Comparison of ENCODE assay signal across 7 mouse cellular contexts in the genomic region with DNA sequence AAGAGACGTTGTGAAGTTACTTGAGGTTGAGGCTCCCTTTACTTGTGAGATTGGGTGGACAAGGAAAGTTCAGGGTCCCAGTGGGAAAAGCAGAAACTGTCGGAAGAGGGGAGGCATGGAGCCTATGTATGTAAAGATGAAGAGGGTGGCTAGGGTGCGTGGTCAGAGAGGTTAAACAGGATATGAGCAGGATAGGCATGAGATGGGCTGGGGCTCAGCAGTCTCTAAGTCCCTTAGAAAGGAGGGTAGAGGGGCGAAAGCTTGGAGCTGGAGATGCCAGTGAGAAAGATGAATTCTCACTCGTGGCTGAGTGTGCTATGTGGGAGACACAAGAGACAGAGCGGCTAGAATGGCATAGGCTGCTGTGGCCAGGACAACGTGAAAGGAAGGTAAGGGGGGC. TPM values are rescaled to one million over a fixed set of nuclear protein-coding genes. Genes with fewer than 3 reads are reported as not detected.
A peak's percentile ranks its signal among the peaks of the same experiment; 100 is the strongest.
DNase-seq lines count a peak whose midpoint lies in the region; ATAC-seq and TF ChIP-seq lines count a peak whose summit lies in the region.

Gene B830017H08Rik (plus strand): TSS at position 301 of the 400 bp plus-strand sequence.

- no peak for TF ChIP-seq POLR2A in limb, embryonic 14.5 days (IDR thresholded peaks at IDR 0.05; ENCODE audit: borderline replicate concordance, extremely low read depth, insufficient read depth, insufficient read length)

- no peak for ATAC-seq in lung, postnatal 0 days
- no peak; the same call in 1 of the 2 replicates for ATAC-seq in forebrain, embryonic 14.5 days
- ATAC-seq in limb, embryonic 14.5 days (ENCODE audit: low FRiP score, low read depth): no peak
- no peak for ATAC-seq in stomach, embryonic 15.5 days (ENCODE audit: insufficient read depth, low FRiP score, low read depth)

- H3K9ac ChIP-seq in lung, postnatal 0 days (replicated peaks; ENCODE audit: low read depth): no peak within 1 kb of the TSS
- H3K9ac ChIP-seq in forebrain, embryonic 14.5 days (ENCODE audit: low read length): peak within 1 kb of the TSS; percentile 73
- peak within 1 kb of the TSS; percentile 71 for H3K9ac ChIP-seq in limb, embryonic 14.5 days (ENCODE audit: low read depth, low read length, severe bottlenecking)
- H3K9ac ChIP-seq in stomach, embryonic 15.5 days: peak within 1 kb of the TSS; percentile 34; the same call in 1 of the 2 replicates

- H3K27ac ChIP-seq in lung, postnatal 0 days (ENCODE audit: low read length): no peak within 1 kb of the TSS
- peak within 1 kb of the TSS; percentile 74 for H3K27ac ChIP-seq in forebrain, embryonic 14.5 days (ENCODE audit: low read depth, low read length)
- peak within 1 kb of the TSS; percentile 33; the same call in 1 of the 2 replicates for H3K27ac ChIP-seq in limb, embryonic 14.5 days (replicated peaks; ENCODE audit: low read depth, low read length)
- no peak within 1 kb of the TSS for H3K27ac ChIP-seq in stomach, embryonic 15.5 days

- peaks cover 49% of the 10 kb centered on the region for H3K27me3 ChIP-seq in lung, postnatal 0 days (replicated peaks; ENCODE audit: insufficient read depth, low read length)
- peaks cover 64% of the 10 kb centered on the region for H3K27me3 ChIP-seq in forebrain, embryonic 14.5 days (replicated peaks; ENCODE audit: control insufficient read depth, insufficient read depth, low read length)
- H3K27me3 ChIP-seq in limb, embryonic 14.5 days (ENCODE audit: control insufficient read depth, insufficient read depth, low read length): peaks cover 25% of the 10 kb centered on the region
- H3K27me3 ChIP-seq in stomach, embryonic 15.5 days (replicated peaks): peaks cover 69% of the 10 kb centered on the region

- WGBS in lung, postnatal 0 days: 29% methylated on average over 7 of the region's 7 CpGs
- 26% methylated on average over 7 of the region's 7 CpGs for WGBS in forebrain, embryonic 14.5 days
- 21% methylated on average over 7 of the region's 7 CpGs for WGBS in limb, embryonic 14.5 days
- WGBS in stomach, embryonic 15.5 days: 28% methylated on average over 7 of the region's 7 CpGs

- peak within 1 kb of the TSS; percentile 51 for H3K4me3 ChIP-seq in lung, postnatal 0 days (ENCODE audit: low read depth, low read length)
- peak within 1 kb of the TSS; percentile 50 for H3K4me3 ChIP-seq in forebrain, embryonic 14.5 days (ENCODE audit: low read depth, low read length)
- peak within 1 kb of the TSS; percentile 60 for H3K4me3 ChIP-seq in limb, embryonic 14.5 days (replicated peaks; ENCODE audit: low read length)
- H3K4me3 ChIP-seq in stomach, embryonic 15.5 days (replicated peaks): peak within 1 kb of the TSS; percentile 56

- intact Hi-C loops in left cerebral cortex, postnatal 4 days (cut with DNase I): no loop called here

- peaks cover 5% of the 10 kb centered on the region; the same call in 1 of the 2 replicates for H3K4me1 ChIP-seq in lung, postnatal 0 days (ENCODE audit: insufficient read depth, low read depth, low read length)
- H3K4me1 ChIP-seq in forebrain, embryonic 14.5 days (ENCODE audit: control insufficient read depth, insufficient read depth, low read length): no peaks in the 10 kb centered on the region; the same call in 1 of the 2 replicates
- peaks cover 7% of the 10 kb centered on the region for H3K4me1 ChIP-seq in limb, embryonic 14.5 days (ENCODE audit: control insufficient read depth, insufficient read depth, low read length)
- H3K4me1 ChIP-seq in stomach, embryonic 15.5 days: peaks cover 5% of the 10 kb centered on the region; the same call in 1 of the 2 replicates

- H3K4me2 ChIP-seq in lung, postnatal 0 days (replicated peaks; ENCODE audit: low read depth, low read length): peak within 1 kb of the TSS; percentile 97
- peak within 1 kb of the TSS; percentile 77 for H3K4me2 ChIP-seq in forebrain, embryonic 14.5 days (ENCODE audit: low read length)
- peak within 1 kb of the TSS; percentile 98 for H3K4me2 ChIP-seq in limb, embryonic 14.5 days (replicated peaks; ENCODE audit: low read depth, low read length, severe bottlenecking)
- peak within 1 kb of the TSS; percentile 98 for H3K4me2 ChIP-seq in stomach, embryonic 15.5 days

- no peak for TF ChIP-seq EP300 in lung, postnatal 0 days (IDR thresholded peaks at IDR 0.05)

- no peak for TF ChIP-seq CTCF in lung, postnatal 0 days (IDR thresholded peaks at IDR 0.05)

- no peak for DNase-seq in lung, postnatal 0 days (ENCODE audit: low spot score)
- no peak for DNase-seq in lung, postnatal 36 days
- DNase-seq in forebrain, embryonic 14.5 days (ENCODE audit: low spot score): no peak
- DNase-seq in limb, embryonic 14.5 days (ENCODE audit: low spot score): no peak
- DNase-seq in yolk sac, embryonic 10.5 days (ENCODE audit: low spot score): no peak
- DNase-seq in left cerebral cortex, postnatal 4 days: no peak

- no peaks in the 10 kb centered on the region for H3K36me3 ChIP-seq in lung, postnatal 0 days (ENCODE audit: insufficient read depth, low read length)
- peaks cover 1% of the 10 kb centered on the region; the same call in 1 of the 2 replicates for H3K36me3 ChIP-seq in forebrain, embryonic 14.5 days (ENCODE audit: control insufficient read depth, insufficient read depth, low read length)
- no peaks in the 10 kb centered on the region for H3K36me3 ChIP-seq in limb, embryonic 14.5 days (ENCODE audit: control insufficient read depth, insufficient read depth, low read length)
- no peaks in the 10 kb centered on the region for H3K36me3 ChIP-seq in stomach, embryonic 15.5 days

- H3K9me3 ChIP-seq in lung, postnatal 0 days (ENCODE audit: low read length): no peaks in the 10 kb centered on the region
- H3K9me3 ChIP-seq in forebrain, embryonic 14.5 days (replicated peaks; ENCODE audit: control insufficient read depth, low read length): no peaks in the 10 kb centered on the region
- H3K9me3 ChIP-seq in limb, embryonic 14.5 days (ENCODE audit: control insufficient read depth, low read length): no peaks in the 10 kb centered on the region
- H3K9me3 ChIP-seq in stomach, embryonic 15.5 days: no peaks in the 10 kb centered on the region

RNA-seq across cellular contexts. Expression of gene B830017H08Rik, which starts in this region (rescaled TPM):
- polyA plus RNA-seq in lung, postnatal 0 days (2015; fragmentation: Nextera tagmentation; extraction: Ambion mirVana): not detected in 2 replicates
- polyA plus RNA-seq in forebrain, embryonic 14.5 days (2014; fragmentation: Nextera tagmentation; extraction: Ambion mirVana): 1.0 and 1.5 TPM in 2 replicates
- 0.49 and 0.58 TPM in 2 replicates for polyA plus RNA-seq in limb, embryonic 14.5 days (2012; rRNA removed)
- polyA plus RNA-seq in limb, embryonic 14.5 days (2014; fragmentation: Nextera tagmentation; extraction: Ambion mirVana): 0.17 and 0.69 TPM in 2 replicates
- polyA plus RNA-seq in stomach, embryonic 15.5 days (2015; fragmentation: Nextera tagmentation; extraction: Ambion mirVana): not detected in 2 replicates
- total RNA-seq in left cerebral cortex, postnatal 4 days (2021): 1 to 10 TPM; 3.9 to 4.3 TPM

Comparison
In these comparisons a context has a peak if more than half of its experiments do, and no peak if none do; other contexts are left out.
1. H3K27ac ChIP-seq: peak in forebrain, embryonic 14.5 days (single experiment) and limb, embryonic 14.5 days (single experiment); none in lung, postnatal 0 days (single experiment) and stomach, embryonic 15.5 days (single experiment).
2. Peak in every context shown above with its lines, with median percentiles within 50 percentile points of each other: H3K4me2 ChIP-seq and H3K4me3 ChIP-seq.